Mouse (Mus musculus): ENCODE measurements around the gene Ifit3.

DNA sequence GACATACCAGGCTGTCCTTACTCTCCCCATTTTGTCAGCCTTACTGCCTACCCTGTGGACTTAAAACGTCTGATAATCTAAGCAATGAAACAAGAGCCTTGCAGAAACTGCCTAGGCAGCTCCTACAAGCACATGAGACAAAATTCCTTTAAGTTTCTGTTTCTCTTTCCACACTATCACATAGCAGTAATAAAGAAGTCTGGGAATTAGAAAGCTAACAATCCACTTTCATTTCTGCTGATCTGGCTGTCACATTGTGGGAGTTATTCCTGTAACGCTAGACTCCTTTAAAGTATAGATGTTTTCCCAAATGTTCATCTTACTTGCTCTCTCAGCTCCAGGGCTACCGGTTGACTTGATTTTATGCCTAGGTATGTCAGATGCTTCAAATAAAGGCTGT lies 29.8 kb upstream of the Ifit3 start:
- no peak for TF ChIP-seq EP300 (IDR thresholded peaks at IDR 0.05; ENCODE audit: low read depth)
- no peak for TF ChIP-seq CTCF (IDR thresholded peaks at IDR 0.05; ENCODE audit: low read depth)

Measured in liver, embryonic 14.5 days (tissue).